Mouse (Mus musculus) liver, embryonic 14.5 days (tissue): ENCODE measurements around the gene Ajuba. TPM values are rescaled to one million over a fixed set of nuclear protein-coding genes. Genes with fewer than 3 reads are reported as not detected.

Experiments used
- ATAC-seq: fragments of 200-750 bp; cut with Nextera tagmentation; 2 replicates; pipeline ENCODE4 v1.8.0; 2017; ENCODE audit warnings: moderate number of reproducible peaks, mild to moderate bottlenecking, moderate library complexity; ENCODE audit not compliant: insufficient read depth
- DNase-seq, 3 experiments: peaks; one replicate each; pipeline ENCODE4 v3.0.0-alpha.2; 2012 to 2013; ENCODE audit warnings: low read depth in 3 of 3, low spot score in 3 of 3
- H3K27ac ChIP-seq: fragments of 300-500 bp; sonication (generic); 2 replicates; pipeline ENCODE4 v1.5.1; 2014; ENCODE audit warnings: moderate library complexity, mild to moderate bottlenecking, control low read depth, inconsistent platforms
- H3K27me3 ChIP-seq: fragments of 300-500 bp; sonication (generic); 2 replicates; pipeline ENCODE4 v1.6.1; 2014; ENCODE audit warnings: mild to moderate bottlenecking, low read length, moderate library complexity; ENCODE audit not compliant: control insufficient read depth, insufficient read depth
- H3K36me3 ChIP-seq: fragments of 300-500 bp; sonication (generic); replicated peaks from 2 replicates; pipeline ENCODE4 v1.6.1; 2014; ENCODE audit warnings: low read depth; ENCODE audit not compliant: control insufficient read depth, insufficient read depth
- H3K4me1 ChIP-seq, 2 experiments: fragments of 200-500 bp in 1 of 2; fragments of 300-500 bp in 1 of 2; sonication (generic) in 1 of 2; replicated peaks; 2 replicates each; pipeline ENCODE4 v1.6.1; 2012 to 2014; ENCODE audit warnings: antibody characterized with exemption in 1 of 2, inconsistent platforms in 1 of 2, low read length in 1 of 2; ENCODE audit not compliant: control insufficient read depth in 2 of 2, insufficient read depth in 2 of 2
- H3K4me2 ChIP-seq: fragments of 300-500 bp; sonication (generic); 2 replicates; pipeline ENCODE4 v1.6.1; 2014; ENCODE audit warnings: low read depth, mild to moderate bottlenecking, control low read depth, moderate library complexity
- H3K4me3 ChIP-seq, 2 experiments: fragments of 200-500 bp in 1 of 2; fragments of 300-500 bp in 1 of 2; sonication (generic) in 1 of 2; 2 replicates each; pipeline ENCODE4 v1.5.1; 2012 to 2014; ENCODE audit warnings: low read depth in 2 of 2, low read length in 2 of 2, mild to moderate bottlenecking in 2 of 2, control low read depth in 1 of 2, inconsistent platforms in 1 of 2, moderate library complexity in 1 of 2; ENCODE audit not compliant: insufficient read depth in 1 of 2
- H3K9ac ChIP-seq: fragments of 300-500 bp; sonication (generic); replicated peaks from 2 replicates; pipeline ENCODE4 v1.6.1; 2014; ENCODE audit warnings: mild to moderate bottlenecking, control low read depth, moderate library complexity
- H3K9me3 ChIP-seq: fragments of 300-500 bp; sonication (generic); 2 replicates; pipeline ENCODE4 v1.6.1; 2016; ENCODE audit warnings: low read length, mixed read lengths; ENCODE audit not compliant: control insufficient read depth
- CTCF ChIP-seq: IDR thresholded peaks from 2 replicates; pipeline ENCODE4 v1.5.1; 2016; ENCODE audit warnings: antibody characterized with exemption, low read depth, control low read depth
- EP300 ChIP-seq: IDR thresholded peaks from 2 replicates; pipeline ENCODE4 v1.6.1; 2016; ENCODE audit warnings: antibody characterized with exemption, low read depth
- WGBS: fragments of 180-500 bp; shearing (Covaris S2); extraction: QIAGEN DNeasy Blood & Tissue Kit; methylation state at CpG from one replicate; pipeline ENCODE4 v1.1.7; 2014; ENCODE audit not compliant: insufficient replicate concordance; 5-methylcytosine and 5-hydroxymethylcytosine counted together
- microRNA counts: library from miRNA; unstranded; fragments of <30 nt; microRNA quantifications from one replicate; lab custom pipeline; 2016
- microRNA-seq: library from miRNA; unstranded; fragments of <30 nt; microRNA quantifications from one replicate; pipeline ENCODE4, GENCODE M21; 2016
- polyA plus RNA-seq, 2 experiments: library from polyadenylated mRNA; depleted of rRNA in 1 of 2; stranded (reverse) in 1 of 2; unstranded in 1 of 2; fragments of >200 nt; fragmentation: Nextera tagmentation in 1 of 2; extraction: Ambion mirVana in 1 of 2; gene quantifications; 2 replicates each; pipeline versions ENCODE4 v1.2.1 to v1.2.3; 2012 to 2014

Gene Ajuba
- polyA plus RNA-seq, 2 experiments: 1.0 to 3.7 TPM

- Histone ChIP-seq H3K4me3 (no peak overlapping the region), H3K4me2 (no peak overlapping the region), H3K9ac (no peak overlapping the region), H3K36me3 (no peaks in the 10 kb centered on the region), H3K9me3 (no peaks in the 10 kb centered on the region), H3K4me1 (0 out of 4 replicates have a peak, but pooled peaks cover 0 to under 1% of the 10 kb centered on the region in 2 experiments), H3K27me3 (no peaks in the 10 kb centered on the region; the same call in 1 of the 2 replicates), H3K27ac (no peak overlapping the region)
- TF ChIP-seq CTCF (peak; percentile 53; the same call in 1 of the 2 replicates), EP300 (no peak)
- 26% methylated on average over 6 of the region's 6 CpGs for WGBS
- DNase-seq: no peak
- no peak for ATAC-seq
Observed at GRCm38 (mm10) chr14:54523600-54523999, 53.8 kb downstream of the Ajuba start.

MicroRNAs within 50 kb of the gene (microRNA counts, 519-probe panel; counts per million panel counts)
- 69.9 counts per million for microRNA mmu-miR-686 (lab: Ali Mortazavi, UCI)

Small RNA genes within 50 kb of the gene (microRNA-seq; reads per million reads assigned to microRNA genes)
- gene Mir686: not detected

Other genes starting within 250 kb of the Ajuba start
- gene Oxa1l, start 216.7 kb downstream of the Ajuba start, polyA plus RNA-seq (2012; rRNA removed): 27.9 and 29.8 TPM in 2 replicates
- 17.4 and 20.1 TPM in 2 replicates for gene Oxa1l, start 216.7 kb downstream of the Ajuba start, polyA plus RNA-seq (2014; fragmentation: Nextera tagmentation; extraction: Ambion mirVana)
- 7.8 and 8.7 TPM in 2 replicates for gene Slc7a7, start 159.8 kb downstream of the Ajuba start, polyA plus RNA-seq (2012; rRNA removed)
- gene Slc7a7, start 159.8 kb downstream of the Ajuba start, polyA plus RNA-seq (2014; fragmentation: Nextera tagmentation; extraction: Ambion mirVana): 4.9 and 6.2 TPM in 2 replicates
- gene Mrpl52, start 150.6 kb downstream of the Ajuba start, polyA plus RNA-seq (2012; rRNA removed): 107 and 177 TPM in 2 replicates
- 218 and 228 TPM in 2 replicates for gene Mrpl52, start 150.6 kb downstream of the Ajuba start, polyA plus RNA-seq (2014; fragmentation: Nextera tagmentation; extraction: Ambion mirVana)
- 17.7 and 19.0 TPM in 2 replicates for gene Mmp14, start 145.9 kb downstream of the Ajuba start, polyA plus RNA-seq (2012; rRNA removed)
- gene Mmp14, start 145.9 kb downstream of the Ajuba start, polyA plus RNA-seq (2014; fragmentation: Nextera tagmentation; extraction: Ambion mirVana): 14.4 and 15.5 TPM in 2 replicates
- 12.8 and 12.9 TPM in 2 replicates for gene Lrp10, start 113.4 kb downstream of the Ajuba start, polyA plus RNA-seq (2012; rRNA removed)
- 11.1 and 17.2 TPM in 2 replicates for gene Lrp10, start 113.4 kb downstream of the Ajuba start, polyA plus RNA-seq (2014; fragmentation: Nextera tagmentation; extraction: Ambion mirVana)
- 0.09 and 0.12 TPM in 2 replicates for gene Rem2, start 101.5 kb downstream of the Ajuba start, polyA plus RNA-seq (2012; rRNA removed)
- gene Rem2, start 101.5 kb downstream of the Ajuba start, polyA plus RNA-seq (2014; fragmentation: Nextera tagmentation; extraction: Ambion mirVana): 0.05 TPM in 1 of 2 replicates, not detected in the other
- gene Prmt5, start 60.0 kb downstream of the Ajuba start, polyA plus RNA-seq (2012; rRNA removed): 23.1 and 24.5 TPM in 2 replicates
- 26.8 and 28.5 TPM in 2 replicates for gene Prmt5, start 60.0 kb downstream of the Ajuba start, polyA plus RNA-seq (2014; fragmentation: Nextera tagmentation; extraction: Ambion mirVana)
- 16.5 and 24.2 TPM in 2 replicates for gene Haus4, start 22.9 kb downstream of the Ajuba start, polyA plus RNA-seq (2012; rRNA removed)
- 31.6 and 33.7 TPM in 2 replicates for gene Haus4, start 22.9 kb downstream of the Ajuba start, polyA plus RNA-seq (2014; fragmentation: Nextera tagmentation; extraction: Ambion mirVana)
- gene 4931414P19Rik, start 28.4 kb upstream of the Ajuba start, polyA plus RNA-seq (2012; rRNA removed): 2.2 and 4.3 TPM in 2 replicates
- 1.1 and 1.9 TPM in 2 replicates for gene 4931414P19Rik, start 28.4 kb upstream of the Ajuba start, polyA plus RNA-seq (2014; fragmentation: Nextera tagmentation; extraction: Ambion mirVana)
- 95.4 and 111 TPM in 2 replicates for gene Psmb5, start 40.5 kb upstream of the Ajuba start, polyA plus RNA-seq (2012; rRNA removed)
- 205 and 223 TPM in 2 replicates for gene Psmb5, start 40.5 kb upstream of the Ajuba start, polyA plus RNA-seq (2014; fragmentation: Nextera tagmentation; extraction: Ambion mirVana)
- gene Psmb11, start 43.9 kb upstream of the Ajuba start, polyA plus RNA-seq (2012; rRNA removed): not detected in 2 replicates
- 0.03 TPM in 1 of 2 replicates, not detected in the other for gene Psmb11, start 43.9 kb upstream of the Ajuba start, polyA plus RNA-seq (2014; fragmentation: Nextera tagmentation; extraction: Ambion mirVana)
- gene Gm17606, start 63.4 kb upstream of the Ajuba start, polyA plus RNA-seq (2012; rRNA removed): not detected in 2 replicates
- gene Gm17606, start 63.4 kb upstream of the Ajuba start, polyA plus RNA-seq (2014; fragmentation: Nextera tagmentation; extraction: Ambion mirVana): not detected in 2 replicates
- gene Cdh24, start 63.8 kb upstream of the Ajuba start, polyA plus RNA-seq (2012; rRNA removed): 1.4 and 1.6 TPM in 2 replicates
- 0.08 and 0.13 TPM in 2 replicates for gene Cdh24, start 63.8 kb upstream of the Ajuba start, polyA plus RNA-seq (2014; fragmentation: Nextera tagmentation; extraction: Ambion mirVana)
- 29.6 and 33.6 TPM in 2 replicates for gene 1700123O20Rik, start 108.7 kb upstream of the Ajuba start, polyA plus RNA-seq (2012; rRNA removed)
- 39.9 and 42.8 TPM in 2 replicates for gene 1700123O20Rik, start 108.7 kb upstream of the Ajuba start, polyA plus RNA-seq (2014; fragmentation: Nextera tagmentation; extraction: Ambion mirVana)
- 43.5 and 64.5 TPM in 2 replicates for gene Acin1, start 109.4 kb upstream of the Ajuba start, polyA plus RNA-seq (2012; rRNA removed)
- 43.2 and 47.9 TPM in 2 replicates for gene Acin1, start 109.4 kb upstream of the Ajuba start, polyA plus RNA-seq (2014; fragmentation: Nextera tagmentation; extraction: Ambion mirVana)
- 0.01 and 0.03 TPM in 2 replicates for gene Gm29776, start 121.3 kb upstream of the Ajuba start, polyA plus RNA-seq (2012; rRNA removed)
- gene Gm29776, start 121.3 kb upstream of the Ajuba start, polyA plus RNA-seq (2014; fragmentation: Nextera tagmentation; extraction: Ambion mirVana): 0.06 TPM in 1 of 2 replicates, not detected in the other
- 5.4 and 6.3 TPM in 2 replicates for gene Cebpe, start 134.6 kb upstream of the Ajuba start, polyA plus RNA-seq (2012; rRNA removed)
- gene Cebpe, start 134.6 kb upstream of the Ajuba start, polyA plus RNA-seq (2014; fragmentation: Nextera tagmentation; extraction: Ambion mirVana): 4.3 and 5.1 TPM in 2 replicates
- gene Slc7a8, start 204.4 kb upstream of the Ajuba start, polyA plus RNA-seq (2012; rRNA removed): 3.3 and 3.6 TPM in 2 replicates
- 3.7 and 3.9 TPM in 2 replicates for gene Slc7a8, start 204.4 kb upstream of the Ajuba start, polyA plus RNA-seq (2014; fragmentation: Nextera tagmentation; extraction: Ambion mirVana)
- gene Rnf212b, start 236.6 kb upstream of the Ajuba start, polyA plus RNA-seq (2012; rRNA removed): not detected in 2 replicates
- not detected in 2 replicates for gene Rnf212b, start 236.6 kb upstream of the Ajuba start, polyA plus RNA-seq (2014; fragmentation: Nextera tagmentation; extraction: Ambion mirVana)